Mouse (Mus musculus) ES-Bruce4 (cell line): ENCODE results near the gene Strn4.

Experiments
- EP300 ChIP-seq: IDR thresholded peaks from 2 replicates; pipeline ENCODE4 v1.6.1; 2011; ENCODE audit warnings: low read depth, low read length; ENCODE audit not compliant: insufficient read depth
- POLR2A ChIP-seq: IDR thresholded peaks from one replicate; pipeline ENCODE4 v1.8.1; 2011; ENCODE audit warnings: low read length; ENCODE audit not compliant: insufficient read depth

DNA sequence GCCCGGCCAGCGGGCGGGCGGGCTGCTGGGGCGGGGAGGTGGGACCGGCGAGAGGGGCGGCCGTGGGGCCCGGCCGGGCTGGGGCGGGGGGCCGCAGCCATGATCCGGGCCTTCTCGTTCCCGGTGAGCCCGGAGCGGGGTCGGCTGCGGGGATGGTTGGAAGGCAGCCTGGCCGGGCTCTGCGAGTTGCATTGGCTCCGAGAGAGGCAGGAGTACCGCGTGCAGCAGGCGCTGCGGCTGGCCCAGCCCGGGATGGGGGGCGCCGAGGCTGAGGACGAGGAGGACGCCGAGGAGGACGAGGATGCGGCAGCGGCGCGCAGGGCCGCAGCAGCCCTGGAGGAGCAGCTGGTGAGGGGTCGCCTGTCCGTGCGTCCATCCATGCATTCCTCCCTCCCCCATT, 59.6 kb downstream of the Strn4 start:
- TF ChIP-seq POLR2A (no peak), EP300 (no peak)
